Mouse (Mus musculus): ENCODE measurements around the gene Slc9a5.

- TF ChIP-seq POLR2A (IDR thresholded peaks at IDR 0.05; ENCODE audit: low read depth, low read length), result no peak
- TF ChIP-seq CTCF (conservative IDR thresholded peaks at IDR 0.05; ENCODE audit: insufficient read depth, insufficient read length, low read depth, low read length), result 0 out of 2 replicates have a peak, but pooled peaks have one; percentile 6
These were observed 35.4 kb downstream of the Slc9a5 start for GRCm38 (mm10) chr8:105384070-105384469.

Measured in kidney, adult 2 months (tissue).